Mouse (Mus musculus): ENCODE data around the gene Basp1. TPM values are rescaled to one million over a fixed set of nuclear protein-coding genes. Genes with fewer than 3 reads are reported as not detected.

Basp1 gene
- polyA plus RNA-seq, 1 experiment from 2014 or later: 148 TPM

- no peak overlapping the region for H3K9ac ChIP-seq (ENCODE audit: low read depth, low read length)
- H3K4me1 ChIP-seq (ENCODE audit: control insufficient read depth, insufficient read depth, low read depth, low read length): peaks cover 32% of the 10 kb centered on the region
- 44% methylated on average over 5 of the region's 5 CpGs for WGBS
- no peaks in the 10 kb centered on the region; the same call in 1 of the 2 replicates for H3K36me3 ChIP-seq (ENCODE audit: control insufficient read depth, insufficient read depth, low read length)
- no peak overlapping the region for H3K27ac ChIP-seq (ENCODE audit: low read depth, low read length)
- H3K4me2 ChIP-seq (ENCODE audit: low read length): no peak overlapping the region
- peak; percentile 18; the same call in 1 of the 2 replicates for ATAC-seq
- H3K4me3 ChIP-seq (ENCODE audit: low read length): no peak overlapping the region
- no peaks in the 10 kb centered on the region for H3K9me3 ChIP-seq (ENCODE audit: control insufficient read depth, low read length)
- no peaks in the 10 kb centered on the region for H3K27me3 ChIP-seq (replicated peaks; ENCODE audit: control insufficient read depth, insufficient read depth, low read length)
Observed at GRCm38 (mm10) chr15:25360825-25361224, 52.7 kb downstream of the Basp1 start.

DNA sequence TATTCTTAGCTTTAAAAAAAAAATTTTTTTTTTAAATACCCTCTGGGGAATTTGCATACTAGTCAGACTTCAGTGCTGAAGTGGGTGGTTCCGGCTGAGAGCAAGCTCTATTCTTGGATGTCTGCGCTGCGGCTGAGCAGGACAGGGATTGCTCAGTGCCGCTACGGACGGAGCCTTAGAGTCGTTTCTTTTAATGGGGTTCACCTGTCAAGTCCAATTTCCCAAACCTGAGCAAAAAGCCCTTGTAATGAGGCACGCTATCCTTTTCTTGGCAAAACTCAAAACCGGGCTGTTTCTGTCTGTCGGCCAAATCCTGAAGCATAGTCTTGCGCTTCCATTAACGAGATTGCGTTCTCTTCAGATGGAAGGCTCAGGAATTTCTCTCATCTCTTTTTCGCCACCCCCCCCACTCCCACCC is 54.9 kb downstream of the Basp1 start:
- peak; percentile 70 for ATAC-seq
- H3K4me3 ChIP-seq (ENCODE audit: low read length): peak overlapping the region; percentile 20
- H3K27ac ChIP-seq (ENCODE audit: low read depth, low read length): no peak overlapping the region
- 39% methylated on average over 14 of the region's 14 CpGs for WGBS
- peaks cover 16% of the 10 kb centered on the region for H3K4me1 ChIP-seq (ENCODE audit: control insufficient read depth, insufficient read depth, low read depth, low read length)
- H3K9me3 ChIP-seq (ENCODE audit: control insufficient read depth, low read length): no peaks in the 10 kb centered on the region
- no peaks in the 10 kb centered on the region for H3K27me3 ChIP-seq (replicated peaks; ENCODE audit: control insufficient read depth, insufficient read depth, low read length)
- H3K4me2 ChIP-seq (ENCODE audit: low read length): peak overlapping the region; percentile 53
- H3K9ac ChIP-seq (ENCODE audit: low read depth, low read length): peak overlapping the region; percentile 50; the same call in 1 of the 2 replicates
- no peaks in the 10 kb centered on the region for H3K36me3 ChIP-seq (ENCODE audit: control insufficient read depth, insufficient read depth, low read length)

GRCm38 (mm10) chr15:25355339-25355738 is 58.2 kb downstream of the Basp1 start:
- ATAC-seq: no peak

GRCm38 (mm10) chr15:25354738-25355137 is 58.8 kb downstream of the Basp1 start:
- H3K4me2 ChIP-seq (ENCODE audit: low read length): no peak overlapping the region
- H3K27me3 ChIP-seq (replicated peaks; ENCODE audit: control insufficient read depth, insufficient read depth, low read length): no peaks in the 10 kb centered on the region
- no peak overlapping the region for H3K9ac ChIP-seq (ENCODE audit: low read depth, low read length)
- H3K27ac ChIP-seq (ENCODE audit: low read depth, low read length): no peak overlapping the region
- peaks cover 6% of the 10 kb centered on the region; the same call in 1 of the 2 replicates for H3K4me1 ChIP-seq (ENCODE audit: control insufficient read depth, insufficient read depth, low read depth, low read length)
- H3K9me3 ChIP-seq (ENCODE audit: control insufficient read depth, low read length): no peaks in the 10 kb centered on the region
- ATAC-seq: no peak
- H3K4me3 ChIP-seq (ENCODE audit: low read length): no peak overlapping the region
- whole genome bisulfite sequencing: 76% methylated on average over 6 of the region's 6 CpGs
- H3K36me3 ChIP-seq (ENCODE audit: control insufficient read depth, insufficient read depth, low read length): no peaks in the 10 kb centered on the region

More at GRCm38 (mm10) chr15:25355339-25355738, 58.2 kb downstream of the Basp1 start:
- Histone ChIP-seq H3K4me2 (ENCODE audit: low read length) (no peak overlapping the region), H3K4me1 (ENCODE audit: control insufficient read depth, insufficient read depth, low read depth, low read length) (peaks cover 6% of the 10 kb centered on the region), H3K9ac (ENCODE audit: low read depth, low read length) (no peak overlapping the region), H3K27ac (ENCODE audit: low read depth, low read length) (no peak overlapping the region), H3K27me3 (replicated peaks; ENCODE audit: control insufficient read depth, insufficient read depth, low read length) (no peaks in the 10 kb centered on the region), H3K4me3 (ENCODE audit: low read length) (no peak overlapping the region), H3K36me3 (ENCODE audit: control insufficient read depth, insufficient read depth, low read length) (no peaks in the 10 kb centered on the region), H3K9me3 (ENCODE audit: control insufficient read depth, low read length) (no peaks in the 10 kb centered on the region)
- 83% methylated on average over 5 of the region's 5 CpGs for WGBS

- no peaks in the 10 kb centered on the region for H3K4me1 ChIP-seq (ENCODE audit: control insufficient read depth, insufficient read depth, low read depth, low read length)
- no peaks in the 10 kb centered on the region for H3K27me3 ChIP-seq (replicated peaks; ENCODE audit: control insufficient read depth, insufficient read depth, low read length)
- H3K36me3 ChIP-seq (ENCODE audit: control insufficient read depth, insufficient read depth, low read length): no peaks in the 10 kb centered on the region
- no peak overlapping the region for H3K4me2 ChIP-seq (ENCODE audit: low read length)
- no peak for ATAC-seq
- H3K27ac ChIP-seq (ENCODE audit: low read depth, low read length): no peak overlapping the region
- no peak overlapping the region for H3K4me3 ChIP-seq (ENCODE audit: low read length)
- no peaks in the 10 kb centered on the region for H3K9me3 ChIP-seq (ENCODE audit: control insufficient read depth, low read length)
- 86% methylated on average over 6 of the region's 6 CpGs for WGBS
- H3K9ac ChIP-seq (ENCODE audit: low read depth, low read length): no peak overlapping the region
Observed at GRCm38 (mm10) chr15:25353498-25353897, 60.1 kb downstream of the Basp1 start.

GRCm38 (mm10) chr15:25343263-25343662 is 70.3 kb downstream of the Basp1 start:
- no peak overlapping the region for H3K4me3 ChIP-seq (ENCODE audit: low read length)
- ATAC-seq: no peak
- no peaks in the 10 kb centered on the region for H3K27me3 ChIP-seq (replicated peaks; ENCODE audit: control insufficient read depth, insufficient read depth, low read length)
- H3K36me3 ChIP-seq (ENCODE audit: control insufficient read depth, insufficient read depth, low read length): no peaks in the 10 kb centered on the region
- WGBS: 71% methylated on average over 6 of the region's 6 CpGs
- H3K9me3 ChIP-seq (ENCODE audit: control insufficient read depth, low read length): no peaks in the 10 kb centered on the region
- no peaks in the 10 kb centered on the region for H3K4me1 ChIP-seq (ENCODE audit: control insufficient read depth, insufficient read depth, low read depth, low read length)
- no peak overlapping the region for H3K9ac ChIP-seq (ENCODE audit: low read depth, low read length)
- H3K27ac ChIP-seq (ENCODE audit: low read depth, low read length): no peak overlapping the region
- no peak overlapping the region for H3K4me2 ChIP-seq (ENCODE audit: low read length)

GRCm38 (mm10) chr15:25335277-25335676 is 78.3 kb downstream of the Basp1 start:
- no peak for ATAC-seq
- Histone ChIP-seq H3K9me3 (ENCODE audit: control insufficient read depth, low read length) (no peaks in the 10 kb centered on the region), H3K4me3 (ENCODE audit: low read length) (no peak overlapping the region), H3K36me3 (ENCODE audit: control insufficient read depth, insufficient read depth, low read length) (no peaks in the 10 kb centered on the region), H3K4me1 (ENCODE audit: control insufficient read depth, insufficient read depth, low read depth, low read length) (no peaks in the 10 kb centered on the region), H3K27me3 (replicated peaks; ENCODE audit: control insufficient read depth, insufficient read depth, low read length) (no peaks in the 10 kb centered on the region), H3K27ac (ENCODE audit: low read depth, low read length) (no peak overlapping the region), H3K9ac (ENCODE audit: low read depth, low read length) (no peak overlapping the region), H3K4me2 (ENCODE audit: low read length) (no peak overlapping the region)
- 89% methylated on average over 11 of the region's 11 CpGs for WGBS

DNA sequence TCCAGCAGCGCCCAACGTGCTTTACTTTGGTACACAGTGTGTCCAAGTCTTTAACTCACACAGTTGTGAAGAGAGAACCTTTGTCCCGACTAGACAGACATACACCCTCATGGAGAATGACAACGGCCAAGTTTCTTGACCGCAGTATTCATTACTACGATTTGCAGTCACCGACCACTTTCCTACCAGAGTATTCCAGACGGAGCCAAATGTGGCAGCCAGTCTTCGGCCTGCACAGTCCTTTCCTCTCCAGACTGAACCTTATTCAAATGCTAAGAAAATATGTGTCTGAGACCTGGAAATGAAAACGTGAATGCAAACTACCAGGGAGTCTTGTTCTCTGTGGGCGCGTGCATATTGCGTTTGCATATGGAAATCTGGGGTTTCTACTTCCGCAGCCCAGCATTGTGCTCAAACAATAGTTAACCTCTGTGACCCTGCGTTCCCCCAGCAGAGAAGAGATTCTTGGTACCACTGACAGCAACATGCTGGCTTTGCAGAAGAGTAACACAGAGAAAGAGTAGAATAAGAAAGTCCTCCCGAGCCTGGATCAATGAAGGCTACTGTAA is 81.6 kb downstream of the Basp1 start:
- H3K9ac ChIP-seq (ENCODE audit: low read depth, low read length): no peak overlapping the region
- 34% methylated on average over 16 of the region's 16 CpGs for WGBS
- no peak for ATAC-seq
- no peaks in the 10 kb centered on the region for H3K4me1 ChIP-seq (ENCODE audit: control insufficient read depth, insufficient read depth, low read depth, low read length)
- no peaks in the 10 kb centered on the region for H3K27me3 ChIP-seq (replicated peaks; ENCODE audit: control insufficient read depth, insufficient read depth, low read length)
- no peaks in the 10 kb centered on the region for H3K36me3 ChIP-seq (ENCODE audit: control insufficient read depth, insufficient read depth, low read length)
- no peak overlapping the region for H3K27ac ChIP-seq (ENCODE audit: low read depth, low read length)
- H3K9me3 ChIP-seq (ENCODE audit: control insufficient read depth, low read length): no peaks in the 10 kb centered on the region; the same call in 1 of the 2 replicates
- no peak overlapping the region for H3K4me3 ChIP-seq (ENCODE audit: low read length)
- H3K4me2 ChIP-seq (ENCODE audit: low read length): no peak overlapping the region

DNA sequence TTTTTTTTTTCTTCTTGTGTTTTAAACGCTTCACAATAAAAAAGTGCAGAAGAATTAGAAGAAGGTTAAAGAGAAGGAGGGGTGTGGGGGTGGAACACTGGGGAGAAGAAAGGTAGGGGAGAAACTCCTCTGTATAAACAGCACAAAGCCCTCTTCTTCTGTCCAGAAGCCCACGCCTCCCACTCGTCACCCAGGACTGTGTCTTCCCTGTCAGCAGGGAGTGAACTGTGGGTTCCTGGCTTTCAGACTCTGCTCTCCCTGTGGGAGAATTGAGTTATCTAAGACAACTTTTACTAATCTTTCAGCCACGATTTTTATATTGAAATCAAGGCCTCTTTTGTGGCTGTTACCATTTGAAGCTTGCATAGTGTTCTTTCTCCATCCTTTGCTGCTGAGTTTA is 82.6 kb downstream of the Basp1 start:
- H3K4me3 ChIP-seq (ENCODE audit: low read length): no peak overlapping the region
- H3K4me2 ChIP-seq (ENCODE audit: low read length): no peak overlapping the region
- no peak overlapping the region for H3K27ac ChIP-seq (ENCODE audit: low read depth, low read length)
- 45% methylated on average over 4 of the region's 4 CpGs for WGBS
- ATAC-seq: no peak
- H3K9ac ChIP-seq (ENCODE audit: low read depth, low read length): no peak overlapping the region
- H3K36me3 ChIP-seq (ENCODE audit: control insufficient read depth, insufficient read depth, low read length): no peaks in the 10 kb centered on the region
- H3K4me1 ChIP-seq (ENCODE audit: control insufficient read depth, insufficient read depth, low read depth, low read length): no peaks in the 10 kb centered on the region
- no peaks in the 10 kb centered on the region; the same call in 1 of the 2 replicates for H3K9me3 ChIP-seq (ENCODE audit: control insufficient read depth, low read length)
- H3K27me3 ChIP-seq (replicated peaks; ENCODE audit: control insufficient read depth, insufficient read depth, low read length): no peaks in the 10 kb centered on the region

All from hindbrain, embryonic 16.5 days (tissue).